Mouse (Mus musculus): Measurements from ENCODE around the gene Pofut2. TPM values are rescaled to one million over a fixed set of nuclear protein-coding genes. Genes with fewer than 3 reads are reported as not detected.

Pofut2 gene
- polyA plus RNA-seq, 1 experiment from 2014 or later, result 29.7 TPM

- peaks cover 5% of the 10 kb centered on the region; the same call in 1 of the 2 replicates for H3K27me3 ChIP-seq
- peaks cover 40% of the 10 kb centered on the region for H3K4me1 ChIP-seq (replicated peaks)
- no peak overlapping the region for H3K4me3 ChIP-seq (replicated peaks)
- H3K9me3 ChIP-seq (replicated peaks), result no peaks in the 10 kb centered on the region
- H3K36me3 ChIP-seq, result no peaks in the 10 kb centered on the region
- H3K4me2 ChIP-seq, result no peak overlapping the region
- 75% methylated on average over 7 of the region's 7 CpGs for WGBS (ENCODE audit: insufficient replicate concordance)
- no peak for ATAC-seq (ENCODE audit: low read depth)
- no peak overlapping the region for H3K27ac ChIP-seq
- no peak for DNase-seq
- no peak overlapping the region for H3K9ac ChIP-seq
Measured at GRCm38 (mm10) chr10:77247707-77248106, 11.3 kb upstream of the Pofut2 start.

GRCm38 (mm10) chr10:77251223-77251783, 7.7 kb upstream of the Pofut2 start:
- H3K4me2 ChIP-seq, result peak overlapping the region; percentile 13
- H3K9me3 ChIP-seq (replicated peaks), result no peaks in the 10 kb centered on the region
- DNase-seq (no peak), ATAC-seq (ENCODE audit: low read depth) (no peak)
- H3K9ac ChIP-seq, result no peak overlapping the region
- no peaks in the 10 kb centered on the region for H3K36me3 ChIP-seq
- 63% methylated on average over 18 of the region's 18 CpGs for WGBS (ENCODE audit: insufficient replicate concordance)
- H3K4me1 ChIP-seq (replicated peaks), result peaks cover 31% of the 10 kb centered on the region
- H3K27me3 ChIP-seq, result peaks cover 15% of the 10 kb centered on the region; the same call in 1 of the 2 replicates
- no peak overlapping the region for H3K27ac ChIP-seq
- H3K4me3 ChIP-seq (replicated peaks), result no peak overlapping the region

- Histone ChIP-seq H3K4me3 (replicated peaks) (no peak overlapping the region), H3K27ac (peak overlapping the region; percentile 7; the same call in 1 of the 2 replicates), H3K27me3 (peaks cover 12% of the 10 kb centered on the region; the same call in 1 of the 2 replicates), H3K4me2 (peak overlapping the region; percentile 13), H3K4me1 (replicated peaks) (peaks cover 31% of the 10 kb centered on the region), H3K36me3 (no peaks in the 10 kb centered on the region), H3K9ac (no peak overlapping the region), H3K9me3 (replicated peaks) (no peaks in the 10 kb centered on the region)
- ATAC-seq (ENCODE audit: low read depth) (peak; percentile 30), DNase-seq (no peak)
- 64% methylated on average over 18 of the region's 18 CpGs for WGBS (ENCODE audit: insufficient replicate concordance)
Measured at GRCm38 (mm10) chr10:77251784-77252539, 7.1 kb upstream of the Pofut2 start.

- DNase-seq (peak; percentile 65), ATAC-seq (ENCODE audit: low read depth) (peak; percentile 29; the same call in 1 of the 2 replicates)
- WGBS (ENCODE audit: insufficient replicate concordance), result 3% methylated on average over 4 of the region's 4 CpGs
- peaks cover 31% of the 10 kb centered on the region for H3K4me1 ChIP-seq (replicated peaks)
- no peak overlapping the region for H3K4me3 ChIP-seq (replicated peaks)
- no peaks in the 10 kb centered on the region for H3K36me3 ChIP-seq
- 0 out of 2 replicates have a peak, but pooled peaks cover 10% of the 10 kb centered on the region for H3K27me3 ChIP-seq
- no peak overlapping the region for H3K27ac ChIP-seq
- no peak overlapping the region for H3K4me2 ChIP-seq
- no peak overlapping the region for H3K9ac ChIP-seq
- H3K9me3 ChIP-seq (replicated peaks), result no peaks in the 10 kb centered on the region
Measured at GRCm38 (mm10) chr10:77252790-77253189, 6.2 kb upstream of the Pofut2 start.

- Histone ChIP-seq H3K27ac (no peak overlapping the region), H3K9ac (no peak overlapping the region), H3K27me3 (0 out of 2 replicates have a peak, but pooled peaks cover 10% of the 10 kb centered on the region), H3K4me2 (no peak overlapping the region), H3K4me3 (replicated peaks) (no peak overlapping the region), H3K36me3 (no peaks in the 10 kb centered on the region), H3K4me1 (replicated peaks) (peaks cover 41% of the 10 kb centered on the region), H3K9me3 (replicated peaks) (no peaks in the 10 kb centered on the region)
- DNase-seq (no peak), ATAC-seq (ENCODE audit: low read depth) (no peak)
- 81% methylated on average over 3 of the region's 3 CpGs for WGBS (ENCODE audit: insufficient replicate concordance)
Measured at GRCm38 (mm10) chr10:77255231-77255630, 3.8 kb upstream of the Pofut2 start.

- Histone ChIP-seq H3K4me3 (replicated peaks) (no peak overlapping the region), H3K4me1 (replicated peaks) (peaks cover 42% of the 10 kb centered on the region), H3K27ac (no peak overlapping the region), H3K9ac (no peak overlapping the region), H3K36me3 (peaks cover 2% of the 10 kb centered on the region), H3K9me3 (replicated peaks) (no peaks in the 10 kb centered on the region), H3K4me2 (no peak overlapping the region), H3K27me3 (0 out of 2 replicates have a peak, but pooled peaks cover 10% of the 10 kb centered on the region)
- no peak for ATAC-seq (ENCODE audit: low read depth)
- no peak for DNase-seq
- whole genome bisulfite sequencing (ENCODE audit: insufficient replicate concordance), result 75% methylated on average over 3 of the region's 3 CpGs
Measured at GRCm38 (mm10) chr10:77255676-77256075, 3.3 kb upstream of the Pofut2 start.

GRCm38 (mm10) chr10:77258041-77258590, 902 bp upstream of the Pofut2 start:
- peak overlapping the region; percentile 94 for H3K4me2 ChIP-seq
- peaks cover 23% of the 10 kb centered on the region for H3K4me1 ChIP-seq (replicated peaks)
- H3K9ac ChIP-seq, result peak overlapping the region; percentile 75
- DNase-seq (no peak), ATAC-seq (ENCODE audit: low read depth) (no peak)
- H3K9me3 ChIP-seq (replicated peaks), result no peaks in the 10 kb centered on the region
- H3K27ac ChIP-seq, result no peak overlapping the region
- peak overlapping the region; percentile 93 for H3K4me3 ChIP-seq (replicated peaks)
- H3K36me3 ChIP-seq, result peaks cover 26% of the 10 kb centered on the region
- 0 out of 2 replicates have a peak, but pooled peaks cover 10% of the 10 kb centered on the region for H3K27me3 ChIP-seq
- 54% methylated on average over 4 of the region's 4 CpGs for WGBS (ENCODE audit: insufficient replicate concordance)

GRCm38 (mm10) chr10:77260166-77260875, 1.3 kb downstream of the Pofut2 start:
- no peak overlapping the region for H3K27ac ChIP-seq
- 83% methylated on average over 17 of the region's 17 CpGs for WGBS (ENCODE audit: insufficient replicate concordance)
- ATAC-seq (ENCODE audit: low read depth) (no peak), DNase-seq (no peak)
- peak overlapping the region; percentile 94 for H3K4me2 ChIP-seq
- H3K36me3 ChIP-seq, result peaks cover 48% of the 10 kb centered on the region
- no peaks in the 10 kb centered on the region for H3K9me3 ChIP-seq (replicated peaks)
- H3K4me3 ChIP-seq (replicated peaks), result peak overlapping the region; percentile 93
- no peaks in the 10 kb centered on the region for H3K27me3 ChIP-seq
- H3K4me1 ChIP-seq (replicated peaks), result peaks cover 23% of the 10 kb centered on the region
- H3K9ac ChIP-seq, result peak overlapping the region; percentile 93

GRCm38 (mm10) chr10:77266281-77266680, 7.3 kb downstream of the Pofut2 start:
- H3K36me3 ChIP-seq, result peaks cover 87% of the 10 kb centered on the region
- DNase-seq, result no peak

GRCm38 (mm10) chr10:77267027-77267426, 8.0 kb downstream of the Pofut2 start:
- DNase-seq, result no peak
- Histone ChIP-seq H3K4me3 (replicated peaks) (no peak overlapping the region), H3K4me2 (no peak overlapping the region), H3K27me3 (no peaks in the 10 kb centered on the region), H3K9ac (no peak overlapping the region), H3K36me3 (peaks cover 80% of the 10 kb centered on the region), H3K9me3 (replicated peaks) (no peaks in the 10 kb centered on the region), H3K4me1 (replicated peaks) (no peaks in the 10 kb centered on the region), H3K27ac (no peak overlapping the region; the same call in 1 of the 2 replicates)
- no peak for ATAC-seq (ENCODE audit: low read depth)
- 72% methylated on average over 14 of the region's 14 CpGs for WGBS (ENCODE audit: insufficient replicate concordance)

More at GRCm38 (mm10) chr10:77266281-77266680, 7.3 kb downstream of the Pofut2 start:
- no peak overlapping the region for H3K27ac ChIP-seq
- ATAC-seq (ENCODE audit: low read depth), result peak; percentile 55
- H3K9me3 ChIP-seq (replicated peaks), result no peaks in the 10 kb centered on the region
- H3K27me3 ChIP-seq, result no peaks in the 10 kb centered on the region
- no peak overlapping the region for H3K4me2 ChIP-seq
- H3K9ac ChIP-seq, result no peak overlapping the region
- no peak overlapping the region for H3K4me3 ChIP-seq (replicated peaks)
- 55% methylated on average over 8 of the region's 8 CpGs for WGBS (ENCODE audit: insufficient replicate concordance)
- no peaks in the 10 kb centered on the region for H3K4me1 ChIP-seq (replicated peaks)

GRCm38 (mm10) chr10:77269129-77269528, 10.1 kb downstream of the Pofut2 start:
- Histone ChIP-seq H3K4me1 (replicated peaks) (no peaks in the 10 kb centered on the region), H3K27ac (no peak overlapping the region), H3K27me3 (no peaks in the 10 kb centered on the region), H3K4me3 (replicated peaks) (no peak overlapping the region), H3K9me3 (replicated peaks) (no peaks in the 10 kb centered on the region), H3K36me3 (peaks cover 59% of the 10 kb centered on the region), H3K4me2 (no peak overlapping the region), H3K9ac (no peak overlapping the region)
- DNase-seq, result no peak
- ATAC-seq (ENCODE audit: low read depth), result no peak
- WGBS (ENCODE audit: insufficient replicate concordance), result 71% methylated on average over 7 of the region's 7 CpGs
